Mouse (Mus musculus) limb, embryonic 12.5 days (tissue): Measurements from ENCODE around the gene Stard7. TPM values are rescaled to one million over a fixed set of nuclear protein-coding genes. Genes with fewer than 3 reads are reported as not detected.

Source experiments
- ATAC-seq: fragments of 200-750 bp; cut with Nextera tagmentation; 2 replicates; pipeline ENCODE4 v1.8.0; 2017; ENCODE audit warnings: low read depth, moderate TSS enrichment; ENCODE audit not compliant: insufficient number of reproducible peaks, insufficient read depth, low FRiP score, low TSS enrichment
- H3K27ac ChIP-seq: fragments of 300-500 bp; sonication (generic); 2 replicates; pipeline ENCODE4 v1.5.1; 2016; ENCODE audit warnings: mild to moderate bottlenecking, moderate library complexity
- H3K27me3 ChIP-seq: fragments of 300-500 bp; sonication (generic); 2 replicates; pipeline ENCODE4 v1.6.1; 2016; ENCODE audit warnings: mild to moderate bottlenecking, moderate library complexity
- H3K36me3 ChIP-seq: fragments of 300-500 bp; sonication (generic); 2 replicates; pipeline ENCODE4 v1.6.1; 2016; ENCODE audit warnings: mild to moderate bottlenecking, moderate library complexity
- H3K4me1 ChIP-seq: fragments of 300-500 bp; sonication (generic); replicated peaks from 2 replicates; pipeline ENCODE4 v1.6.1; 2016
- H3K4me2 ChIP-seq: fragments of 300-500 bp; sonication (generic); 2 replicates; pipeline ENCODE4 v1.6.1; 2016; ENCODE audit warnings: mild to moderate bottlenecking, moderate library complexity
- H3K4me3 ChIP-seq: fragments of 300-500 bp; sonication (generic); replicated peaks from 2 replicates; pipeline ENCODE4 v1.5.1; 2016; ENCODE audit warnings: mild to moderate bottlenecking
- H3K9ac ChIP-seq: fragments of 300-500 bp; sonication (generic); replicated peaks from 2 replicates; pipeline ENCODE4 v1.6.1; 2016; ENCODE audit warnings: mild to moderate bottlenecking, moderate library complexity
- H3K9me3 ChIP-seq: fragments of 300-500 bp; sonication (generic); 2 replicates; pipeline ENCODE4 v1.6.1; 2016; ENCODE audit warnings: mild to moderate bottlenecking, moderate library complexity
- WGBS: fragments of 180-500 bp; shearing (Covaris S2); methylation state at CpG from one replicate; pipeline ENCODE4 v1.1.7; 2016; 5-methylcytosine and 5-hydroxymethylcytosine counted together
- polyA plus RNA-seq: library from polyadenylated mRNA; unstranded; fragments of >200 nt; fragmentation: Nextera tagmentation; extraction: Ambion mirVana; gene quantifications from 2 replicates; pipeline ENCODE4 v1.2.1, GENCODE M21; 2016

Stard7 gene
- polyA plus RNA-seq, 1 experiment from 2014 or later: 86.5 TPM

- Histone ChIP-seq H3K4me1 (peaks cover 17% of the 10 kb centered on the region), H3K4me2 (no peak overlapping the region), H3K27me3 (peaks cover 58% of the 10 kb centered on the region), H3K27ac (no peak overlapping the region), H3K36me3 (no peaks in the 10 kb centered on the region), H3K4me3 (no peak overlapping the region), H3K9ac (no peak overlapping the region), H3K9me3 (no peaks in the 10 kb centered on the region)
- 68% methylated on average over 4 of the region's 4 CpGs for WGBS
- ATAC-seq: no peak
Observed at GRCm38 (mm10) chr2:127338833-127339232, 68.8 kb downstream of the Stard7 start.

GRCm38 (mm10) chr2:127339262-127339661, 69.2 kb downstream of the Stard7 start:
- Histone ChIP-seq H3K4me3 (no peak overlapping the region), H3K9ac (no peak overlapping the region), H3K9me3 (no peaks in the 10 kb centered on the region), H3K27me3 (peaks cover 54% of the 10 kb centered on the region), H3K27ac (no peak overlapping the region), H3K4me1 (peaks cover 17% of the 10 kb centered on the region), H3K4me2 (no peak overlapping the region), H3K36me3 (no peaks in the 10 kb centered on the region)
- 72% methylated on average over 6 of the region's 6 CpGs for WGBS
- no peak for ATAC-seq

GRCm38 (mm10) chr2:127341159-127341558, 71.1 kb downstream of the Stard7 start:
- 24% methylated on average over 3 of the region's 3 CpGs for WGBS
- H3K36me3 ChIP-seq: no peaks in the 10 kb centered on the region
- ATAC-seq: 0 out of 2 replicates have a peak, but pooled peaks have one; percentile 18

GRCm38 (mm10) chr2:127346334-127346733, 76.3 kb downstream of the Stard7 start:
- Histone ChIP-seq H3K9ac (no peak overlapping the region), H3K9me3 (no peaks in the 10 kb centered on the region), H3K27ac (no peak overlapping the region), H3K36me3 (no peaks in the 10 kb centered on the region), H3K4me2 (no peak overlapping the region), H3K27me3 (peaks cover 13% of the 10 kb centered on the region), H3K4me1 (no peaks in the 10 kb centered on the region), H3K4me3 (no peak overlapping the region)
- 64% methylated on average over 1 of the region's 1 CpGs for WGBS
- no peak for ATAC-seq

More at GRCm38 (mm10) chr2:127341159-127341558, 71.1 kb downstream of the Stard7 start:
- Histone ChIP-seq H3K4me2 (no peak overlapping the region), H3K4me3 (no peak overlapping the region), H3K27ac (no peak overlapping the region), H3K9ac (no peak overlapping the region), H3K9me3 (no peaks in the 10 kb centered on the region), H3K27me3 (peaks cover 38% of the 10 kb centered on the region), H3K4me1 (peaks cover 7% of the 10 kb centered on the region; the same call in 1 of the 2 replicates)

GRCm38 (mm10) chr2:127347147-127347985, 77.3 kb downstream of the Stard7 start:
- Histone ChIP-seq H3K36me3 (no peaks in the 10 kb centered on the region), H3K9me3 (no peaks in the 10 kb centered on the region), H3K27ac (no peak overlapping the region), H3K27me3 (peaks cover 13% of the 10 kb centered on the region), H3K4me1 (no peaks in the 10 kb centered on the region), H3K9ac (no peak overlapping the region), H3K4me3 (no peak overlapping the region), H3K4me2 (no peak overlapping the region)
- ATAC-seq: no peak
- WGBS: 79% methylated on average over 13 of the region's 13 CpGs

Other genes with a start within 250 kb of the Stard7 start
- gene Blvra, start 199.6 kb upstream of the Stard7 start, polyA plus RNA-seq: 35.6 and 40.2 TPM in 2 replicates
- 112 TPM in 2 replicates for gene Ncaph, start 136.3 kb upstream of the Stard7 start, polyA plus RNA-seq
- 20.8 and 23.0 TPM in 2 replicates for gene Itpripl1, start 126.8 kb upstream of the Stard7 start, polyA plus RNA-seq
- 2.2 and 2.3 TPM in 2 replicates for gene 1810024B03Rik, start 61.9 kb upstream of the Stard7 start, polyA plus RNA-seq
- 98.3 and 104 TPM in 2 replicates for gene Snrnp200, start 61.8 kb upstream of the Stard7 start, polyA plus RNA-seq
- 65.1 and 65.9 TPM in 2 replicates for gene Ciao1, start 22.4 kb upstream of the Stard7 start, polyA plus RNA-seq
- gene Tmem127, start 22.3 kb upstream of the Stard7 start, polyA plus RNA-seq: 26.5 and 29.6 TPM in 2 replicates
- 6.5 and 7.0 TPM in 2 replicates for gene Dusp2, start 65.9 kb downstream of the Stard7 start, polyA plus RNA-seq
- not detected in 2 replicates for gene Astl, start 68.4 kb downstream of the Stard7 start, polyA plus RNA-seq
- gene Adra2b, start 93.0 kb downstream of the Stard7 start, polyA plus RNA-seq: 1.3 and 1.6 TPM in 2 replicates
- 0.30 and 0.33 TPM in 2 replicates for gene Gpat2, start 155.0 kb downstream of the Stard7 start, polyA plus RNA-seq
- 23.1 and 24.2 TPM in 2 replicates for gene Fahd2a, start 174.3 kb downstream of the Stard7 start, polyA plus RNA-seq